Mouse (Mus musculus) left cerebral cortex, adult 6 months (tissue): ENCODE measurements around the gene Slc29a1. TPM values are rescaled to one million over a fixed set of nuclear protein-coding genes. Genes with fewer than 3 reads are reported as not detected.

Source experiments
- long read RNA-seq, 2 experiments: library from polyadenylated mRNA; unstranded; transcript quantifications; one replicate each; pipeline ENCODE4 v2.0.0; 2019 to 2020
- polyA plus RNA-seq: library from polyadenylated mRNA; unstranded; fragments of <200 nt; fragmentation: Nextera tagmentation; gene quantifications from 2 replicates; pipeline ENCODE4 v1.2.3, GENCODE M21; 2021

Gene Slc29a1
- polyA plus RNA-seq, result 21.0 and 24.4 TPM in 2 replicates
- long read RNA-seq, experiment 1, transcript Slc29a1-202 (13 exons, 1,988 nt), result minor isoform, 15 of 120 reads
- long read RNA-seq, experiment 1, transcript Slc29a1-201 (13 exons, 1,996 nt), result minor isoform, 6 of 120 reads
- long read RNA-seq, experiment 1, transcript Slc29a1-204 (12 exons, 2,216 nt), result major isoform, 18 of 120 reads
- long read RNA-seq, experiment 1, partial matches to known transcripts, result 10 of 120 reads
- long read RNA-seq, experiment 1, other reads (novel, unspliced or antisense), result 71 of 120 reads
- long read RNA-seq, experiment 2, transcript Slc29a1-202 (13 exons, 1,988 nt), result major isoform, 5 of 33 reads
- long read RNA-seq, experiment 2, partial matches to known transcripts, result 5 of 33 reads
- long read RNA-seq, experiment 2, other reads (novel, unspliced or antisense), result 18 of 33 reads

DNA sequence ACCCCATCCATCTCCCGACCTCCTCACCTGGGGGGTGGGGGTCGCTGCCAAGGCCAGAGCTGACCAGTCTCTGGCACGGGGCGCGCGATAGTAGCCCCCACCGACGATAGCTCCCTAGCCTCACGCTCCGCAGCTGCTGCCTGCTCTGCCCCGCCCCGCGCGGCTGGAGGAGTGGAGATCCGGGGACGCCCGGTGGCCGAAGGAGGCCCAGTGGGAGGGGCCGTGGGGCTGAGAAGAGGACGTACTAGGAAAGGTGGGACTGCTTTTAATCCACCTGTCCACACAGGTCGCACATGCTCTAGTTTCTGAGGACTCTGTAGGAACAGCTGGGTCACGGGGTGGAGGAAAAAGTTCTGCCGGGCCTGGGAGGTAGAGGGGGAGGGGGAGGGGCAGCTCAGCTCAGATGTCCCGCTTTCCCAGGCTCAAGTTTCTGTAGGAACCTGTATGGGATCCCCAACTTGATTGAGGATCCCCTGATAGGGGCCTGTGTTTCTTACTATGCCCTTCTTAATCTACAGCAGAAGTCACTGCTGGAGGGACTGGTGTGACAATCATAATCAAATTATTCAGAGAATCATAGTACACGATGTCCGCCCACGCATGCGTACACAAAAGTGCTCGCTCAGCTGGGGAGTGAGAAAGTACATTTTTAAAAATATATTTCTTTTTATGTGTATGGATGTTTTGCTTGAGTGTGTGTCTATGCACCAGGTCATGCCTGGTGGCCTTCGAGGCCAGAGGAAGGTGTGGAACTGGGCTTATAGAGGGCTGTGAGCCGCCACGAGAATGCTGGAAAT, at the start of gene Slc29a1:
Gene Slc29a1 (minus strand): TSS at position 161 of the 797 bp plus-strand sequence.

DNA sequence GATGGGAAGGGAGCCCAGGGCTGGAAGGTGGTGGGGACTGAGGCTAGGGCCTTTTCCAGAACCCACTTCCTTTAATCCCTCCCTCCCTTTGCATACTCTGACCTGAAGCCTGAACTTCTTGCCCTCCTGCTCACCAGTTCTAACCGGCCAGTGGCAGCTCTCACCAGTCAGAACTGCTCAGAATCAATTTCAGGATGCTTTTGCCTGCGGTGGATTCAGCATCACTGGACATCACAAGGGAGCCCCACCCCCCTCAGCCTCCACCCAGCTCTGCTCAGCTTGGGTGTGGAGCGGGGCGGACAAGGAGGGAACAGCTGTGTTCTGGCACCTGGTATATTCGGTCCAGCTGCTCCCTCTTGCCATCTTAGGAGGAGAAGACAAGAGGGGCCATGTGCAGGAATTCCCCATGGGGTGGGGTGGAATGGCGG, 2.5 kb upstream of the Slc29a1 start, which contains the start of gene Mymx:
Gene Mymx (minus strand): TSS at position 226 of the 428 bp plus-strand sequence.

GRCm38 (mm10) chr17:45573087-45573779, 26.2 kb downstream of the Slc29a1 start, which contains the start of gene Hsp90ab1:
Hsp90ab1 (minus strand) TSS chr17:45573271.

GRCm38 (mm10) chr17:45563655-45564530, 35.5 kb downstream of the Slc29a1 start, which contains the start of gene Slc35b2:
Slc35b2 (plus strand) TSS chr17:45563874.

DNA sequence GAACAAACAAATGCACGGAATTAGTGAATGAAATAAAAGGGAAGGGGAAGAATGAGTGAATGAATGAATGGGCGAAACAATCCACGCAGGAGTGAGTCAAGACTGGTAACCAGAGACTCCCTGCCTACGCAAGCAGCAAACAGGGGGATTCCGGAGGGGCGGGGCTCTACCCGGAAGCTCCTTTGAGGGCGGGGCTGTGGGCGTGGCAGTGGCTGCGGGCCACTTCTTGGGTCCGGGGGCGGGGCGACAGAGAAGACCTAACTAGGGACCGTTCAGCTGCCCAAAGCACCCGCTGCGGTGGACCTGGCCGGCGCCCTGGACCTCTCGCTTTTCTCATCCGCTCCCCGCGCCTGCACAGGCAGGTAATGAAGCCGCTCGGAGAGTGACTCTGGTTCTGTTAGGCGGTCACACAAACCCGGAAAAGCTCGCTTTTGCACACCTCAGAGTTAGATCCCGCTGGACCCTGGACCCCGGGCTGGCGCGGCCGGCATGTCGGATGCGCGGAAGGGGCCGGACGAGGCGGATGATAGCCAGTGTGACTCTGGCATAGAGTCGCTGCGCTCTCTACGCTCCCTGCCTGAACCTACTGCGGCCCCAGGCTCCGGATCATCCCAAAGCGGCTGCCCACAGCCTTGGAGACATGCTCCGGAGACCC, 43.8 kb downstream of the Slc29a1 start, which contains the start of gene Nfkbie:
Gene Nfkbie (plus strand): TSS at position 252 of the 655 bp plus-strand sequence.

GRCm38 (mm10) chr17:45549617-45550181, 49.7 kb downstream of the Slc29a1 start, which contains the start of gene Tmem151b:
Tmem151b (minus strand) TSS chr17:45549677.

Other genes with a start within 250 kb of the Slc29a1 start
- gene Cdc5l, start 165.9 kb downstream of the Slc29a1 start, polyA plus RNA-seq, result 16.7 and 22.2 TPM in 2 replicates
- 5.6 and 6.1 TPM in 2 replicates for gene Spats1, start 124.2 kb downstream of the Slc29a1 start, polyA plus RNA-seq
- gene Aars2, start 92.8 kb downstream of the Slc29a1 start, polyA plus RNA-seq, result 12.7 and 12.8 TPM in 2 replicates
- gene Tcte1, start 76.2 kb downstream of the Slc29a1 start, polyA plus RNA-seq, result 6.8 and 8.7 TPM in 2 replicates
- 27.5 and 36.1 TPM in 2 replicates for gene Tmem151b, start 49.9 kb downstream of the Slc29a1 start, polyA plus RNA-seq
- gene Nfkbie, start 43.9 kb downstream of the Slc29a1 start, polyA plus RNA-seq, result 1.2 and 1.3 TPM in 2 replicates
- 62.4 and 73.3 TPM in 2 replicates for gene Slc35b2, start 35.7 kb downstream of the Slc29a1 start, polyA plus RNA-seq
- 2,554 and 3,060 TPM in 2 replicates for gene Hsp90ab1, start 26.3 kb downstream of the Slc29a1 start, polyA plus RNA-seq
- gene Mymx, start 2.5 kb upstream of the Slc29a1 start, polyA plus RNA-seq, result not detected in 2 replicates
- gene Capn11, start 59.7 kb upstream of the Slc29a1 start, polyA plus RNA-seq, result 0.04 TPM in 1 of 2 replicates, not detected in the other
- gene Mrpl14, start 86.7 kb upstream of the Slc29a1 start, polyA plus RNA-seq, result 156 and 161 TPM in 2 replicates
- 58.3 and 80.9 TPM in 2 replicates for gene Tmem63b, start 87.3 kb upstream of the Slc29a1 start, polyA plus RNA-seq
- 1.1 TPM in 2 replicates for gene 1600014C23Rik, start 134.2 kb upstream of the Slc29a1 start, polyA plus RNA-seq